Mouse (Mus musculus) liver, postnatal 0 days (tissue): Measurements from ENCODE around the gene Xpnpep1.

Experiments
- CTCF ChIP-seq: sonication (generic); IDR thresholded peaks from 2 replicates; pipeline ENCODE4 v1.5.1; 2016; ENCODE audit warnings: antibody characterized with exemption, low read depth
- EP300 ChIP-seq: IDR thresholded peaks from 2 replicates; pipeline ENCODE4 v1.6.1; 2016; ENCODE audit warnings: antibody characterized with exemption, low read depth, mild to moderate bottlenecking

GRCm38 (mm10) chr19:53057980-53058725 lies 18.1 kb upstream of the Xpnpep1 start:
- TF ChIP-seq CTCF, result no peak
- TF ChIP-seq EP300, result no peak
